Mouse (Mus musculus): ENCODE results near the gene Kcnj5. TPM values are rescaled to one million over a fixed set of nuclear protein-coding genes. Genes with fewer than 3 reads are reported as not detected.
A peak's percentile ranks its signal among the peaks of the same experiment; 100 is the strongest.

Gene Kcnj5
- polyA plus RNA-seq, 1 experiment from 2014 or later = 0.14 TPM

GRCm38 (mm10) chr9:32344489-32344888 lies 339 bp upstream of the Kcnj5 start:
- Histone ChIP-seq H3K9ac (replicated peaks; ENCODE audit: low read length) (peak overlapping the region; percentile 41; the same call in 1 of the 2 replicates), H3K36me3 (replicated peaks; ENCODE audit: control insufficient read depth, insufficient read depth, low read depth, low read length) (no peaks in the 10 kb centered on the region), H3K4me3 (ENCODE audit: low read depth, low read length) (peak overlapping the region; percentile 18), H3K27ac (replicated peaks; ENCODE audit: low read depth, low read length) (no peak overlapping the region), H3K4me2 (ENCODE audit: low read depth, low read length) (peak overlapping the region; percentile 31), H3K27me3 (ENCODE audit: control insufficient read depth, insufficient read depth, low read length) (peaks cover 33% of the 10 kb centered on the region), H3K4me1 (ENCODE audit: control insufficient read depth, insufficient read depth, low read length) (peaks cover 3% of the 10 kb centered on the region; the same call in 1 of the 2 replicates), H3K9me3 (replicated peaks; ENCODE audit: control insufficient read depth, low read length) (no peaks in the 10 kb centered on the region)
- ATAC-seq (replicated peaks; ENCODE audit: insufficient number of reproducible peaks, low FRiP score, low TSS enrichment, low read depth) (no peak), DNase-seq (ENCODE audit: low spot score) (no peak)
- 1% methylated on average over 21 of the region's 21 CpGs for WGBS

GRCm38 (mm10) chr9:32342929-32343328 lies 1.2 kb downstream of the Kcnj5 start:
- WGBS = 14% methylated on average over 8 of the region's 8 CpGs
- ATAC-seq (replicated peaks; ENCODE audit: insufficient number of reproducible peaks, low FRiP score, low TSS enrichment, low read depth) = no peak
- H3K9ac ChIP-seq (replicated peaks; ENCODE audit: low read length) = no peak overlapping the region
- H3K36me3 ChIP-seq (replicated peaks; ENCODE audit: control insufficient read depth, insufficient read depth, low read depth, low read length) = no peaks in the 10 kb centered on the region
- peaks cover 33% of the 10 kb centered on the region for H3K27me3 ChIP-seq (ENCODE audit: control insufficient read depth, insufficient read depth, low read length)
- no peak overlapping the region for H3K4me2 ChIP-seq (ENCODE audit: low read depth, low read length)
- DNase-seq (ENCODE audit: low spot score) = no peak
- H3K4me3 ChIP-seq (ENCODE audit: low read depth, low read length) = no peak overlapping the region
- no peaks in the 10 kb centered on the region for H3K9me3 ChIP-seq (replicated peaks; ENCODE audit: control insufficient read depth, low read length)
- H3K4me1 ChIP-seq (ENCODE audit: control insufficient read depth, insufficient read depth, low read length) = peaks cover 3% of the 10 kb centered on the region; the same call in 1 of the 2 replicates
- no peak overlapping the region for H3K27ac ChIP-seq (replicated peaks; ENCODE audit: low read depth, low read length)

- Histone ChIP-seq H3K4me1 (ENCODE audit: control insufficient read depth, insufficient read depth, low read length) (peaks cover 3% of the 10 kb centered on the region; the same call in 1 of the 2 replicates), H3K36me3 (replicated peaks; ENCODE audit: control insufficient read depth, insufficient read depth, low read depth, low read length) (no peaks in the 10 kb centered on the region), H3K4me3 (ENCODE audit: low read depth, low read length) (no peak overlapping the region), H3K9me3 (replicated peaks; ENCODE audit: control insufficient read depth, low read length) (no peaks in the 10 kb centered on the region), H3K4me2 (ENCODE audit: low read depth, low read length) (no peak overlapping the region), H3K27me3 (ENCODE audit: control insufficient read depth, insufficient read depth, low read length) (peaks cover 32% of the 10 kb centered on the region), H3K27ac (replicated peaks; ENCODE audit: low read depth, low read length) (no peak overlapping the region), H3K9ac (replicated peaks; ENCODE audit: low read length) (no peak overlapping the region)
- 52% methylated on average over 5 of the region's 5 CpGs for WGBS
- DNase-seq (ENCODE audit: low spot score) = no peak
- no peak for ATAC-seq (replicated peaks; ENCODE audit: insufficient number of reproducible peaks, low FRiP score, low TSS enrichment, low read depth)
These were observed 3.3 kb downstream of the Kcnj5 start for GRCm38 (mm10) chr9:32340831-32341230.

- no peaks in the 10 kb centered on the region for H3K4me1 ChIP-seq (ENCODE audit: control insufficient read depth, insufficient read depth, low read length)
- no peak for DNase-seq (ENCODE audit: low spot score)
- H3K27me3 ChIP-seq (ENCODE audit: control insufficient read depth, insufficient read depth, low read length) = no peaks in the 10 kb centered on the region
- H3K36me3 ChIP-seq (replicated peaks; ENCODE audit: control insufficient read depth, insufficient read depth, low read depth, low read length) = no peaks in the 10 kb centered on the region
- H3K4me2 ChIP-seq (ENCODE audit: low read depth, low read length) = no peak overlapping the region
- no peaks in the 10 kb centered on the region for H3K9me3 ChIP-seq (replicated peaks; ENCODE audit: control insufficient read depth, low read length)
- H3K9ac ChIP-seq (replicated peaks; ENCODE audit: low read length) = no peak overlapping the region
- no peak overlapping the region for H3K4me3 ChIP-seq (ENCODE audit: low read depth, low read length)
- 72% methylated on average over 13 of the region's 13 CpGs for WGBS
- H3K27ac ChIP-seq (replicated peaks; ENCODE audit: low read depth, low read length) = no peak overlapping the region
- 0 out of 2 replicates have a peak, but pooled peaks have one; percentile 29 for ATAC-seq (replicated peaks; ENCODE audit: insufficient number of reproducible peaks, low FRiP score, low TSS enrichment, low read depth)
These were observed 8.6 kb downstream of the Kcnj5 start for GRCm38 (mm10) chr9:32335389-32336150.

- H3K4me3 ChIP-seq (ENCODE audit: low read depth, low read length) = no peak overlapping the region
- no peak overlapping the region for H3K4me2 ChIP-seq (ENCODE audit: low read depth, low read length)
- DNase-seq (ENCODE audit: low spot score) (no peak), ATAC-seq (replicated peaks; ENCODE audit: insufficient number of reproducible peaks, low FRiP score, low TSS enrichment, low read depth) (no peak)
- no peaks in the 10 kb centered on the region for H3K9me3 ChIP-seq (replicated peaks; ENCODE audit: control insufficient read depth, low read length)
- no peaks in the 10 kb centered on the region for H3K36me3 ChIP-seq (replicated peaks; ENCODE audit: control insufficient read depth, insufficient read depth, low read depth, low read length)
- no peak overlapping the region for H3K9ac ChIP-seq (replicated peaks; ENCODE audit: low read length)
- no peak overlapping the region for H3K27ac ChIP-seq (replicated peaks; ENCODE audit: low read depth, low read length)
- no peaks in the 10 kb centered on the region for H3K27me3 ChIP-seq (ENCODE audit: control insufficient read depth, insufficient read depth, low read length)
- no peaks in the 10 kb centered on the region for H3K4me1 ChIP-seq (ENCODE audit: control insufficient read depth, insufficient read depth, low read length)
- WGBS = 81% methylated on average over 5 of the region's 5 CpGs
These were observed 13.0 kb downstream of the Kcnj5 start for GRCm38 (mm10) chr9:32331162-32331561.

GRCm38 (mm10) chr9:32328777-32329176 lies 15.4 kb downstream of the Kcnj5 start:
- Histone ChIP-seq H3K4me2 (ENCODE audit: low read depth, low read length) (no peak overlapping the region), H3K4me1 (ENCODE audit: control insufficient read depth, insufficient read depth, low read length) (no peaks in the 10 kb centered on the region), H3K27me3 (ENCODE audit: control insufficient read depth, insufficient read depth, low read length) (no peaks in the 10 kb centered on the region), H3K27ac (replicated peaks; ENCODE audit: low read depth, low read length) (no peak overlapping the region), H3K9ac (replicated peaks; ENCODE audit: low read length) (no peak overlapping the region), H3K36me3 (replicated peaks; ENCODE audit: control insufficient read depth, insufficient read depth, low read depth, low read length) (no peaks in the 10 kb centered on the region), H3K4me3 (ENCODE audit: low read depth, low read length) (no peak overlapping the region), H3K9me3 (replicated peaks; ENCODE audit: control insufficient read depth, low read length) (no peaks in the 10 kb centered on the region)
- WGBS = 85% methylated on average over 4 of the region's 4 CpGs
- ATAC-seq (replicated peaks; ENCODE audit: insufficient number of reproducible peaks, low FRiP score, low TSS enrichment, low read depth) (no peak), DNase-seq (ENCODE audit: low spot score) (no peak)

GRCm38 (mm10) chr9:32323610-32324009 lies 20.5 kb downstream of the Kcnj5 start:
- no peak for ATAC-seq (replicated peaks; ENCODE audit: insufficient number of reproducible peaks, low FRiP score, low TSS enrichment, low read depth)
- H3K27me3 ChIP-seq (ENCODE audit: control insufficient read depth, insufficient read depth, low read length) = no peaks in the 10 kb centered on the region
- WGBS = 69% methylated on average over 7 of the region's 7 CpGs
- H3K36me3 ChIP-seq (replicated peaks; ENCODE audit: control insufficient read depth, insufficient read depth, low read depth, low read length) = no peaks in the 10 kb centered on the region
- no peaks in the 10 kb centered on the region for H3K4me1 ChIP-seq (ENCODE audit: control insufficient read depth, insufficient read depth, low read length)
- H3K4me2 ChIP-seq (ENCODE audit: low read depth, low read length) = no peak overlapping the region
- H3K9ac ChIP-seq (replicated peaks; ENCODE audit: low read length) = no peak overlapping the region
- H3K9me3 ChIP-seq (replicated peaks; ENCODE audit: control insufficient read depth, low read length) = no peaks in the 10 kb centered on the region
- no peak overlapping the region for H3K4me3 ChIP-seq (ENCODE audit: low read depth, low read length)
- no peak for DNase-seq (ENCODE audit: low spot score)
- no peak overlapping the region for H3K27ac ChIP-seq (replicated peaks; ENCODE audit: low read depth, low read length)

GRCm38 (mm10) chr9:32320167-32320566 lies 24.0 kb downstream of the Kcnj5 start:
- Histone ChIP-seq H3K27me3 (ENCODE audit: control insufficient read depth, insufficient read depth, low read length) (no peaks in the 10 kb centered on the region), H3K9ac (replicated peaks; ENCODE audit: low read length) (no peak overlapping the region), H3K36me3 (replicated peaks; ENCODE audit: control insufficient read depth, insufficient read depth, low read depth, low read length) (no peaks in the 10 kb centered on the region), H3K4me3 (ENCODE audit: low read depth, low read length) (no peak overlapping the region), H3K9me3 (replicated peaks; ENCODE audit: control insufficient read depth, low read length) (no peaks in the 10 kb centered on the region), H3K4me2 (ENCODE audit: low read depth, low read length) (no peak overlapping the region), H3K27ac (replicated peaks; ENCODE audit: low read depth, low read length) (no peak overlapping the region), H3K4me1 (ENCODE audit: control insufficient read depth, insufficient read depth, low read length) (no peaks in the 10 kb centered on the region)
- 31% methylated on average over 3 of the region's 3 CpGs for WGBS
- ATAC-seq (replicated peaks; ENCODE audit: insufficient number of reproducible peaks, low FRiP score, low TSS enrichment, low read depth) (peak; percentile 48), DNase-seq (ENCODE audit: low spot score) (no peak)
